Comparison of ENCODE assay signal across 10 mouse cellular contexts in genomic region chr9:99451161-99451560, GRCm38 (mm10). TPM values are rescaled to one million over a fixed set of nuclear protein-coding genes. Genes with fewer than 3 reads are reported as not detected.
DNase-seq lines count a peak whose midpoint lies in the region; ATAC-seq and TF ChIP-seq lines count a peak whose summit lies in the region.
"Had no signal": no experiment of that assay in that cellular context is flagged by ENCODE, and none has a peak within 500 bp of the region (broad histone marks: within the 10 kb centered on the region; RNA-seq: fewer than 3 reads in every experiment).

Nme9 (plus strand) TSS chr9:99451475.

- no peaks in the 10 kb centered on the region for H3K4me1 ChIP-seq in lung, adult 2 months (ENCODE audit: control insufficient read depth, insufficient read depth, low read length)
- no peaks in the 10 kb centered on the region for H3K4me1 ChIP-seq in forebrain, embryonic 11.5 days (replicated peaks; ENCODE audit: control insufficient read depth, insufficient read depth, low read length)
- H3K4me1 ChIP-seq in neural tube, embryonic 15.5 days = no peaks in the 10 kb centered on the region
- H3K4me1 ChIP-seq: liver, embryonic 15.5 days had no signal

- 0 out of 2 replicates have a peak, but pooled peaks have one; percentile 46 for ATAC-seq in forebrain, embryonic 11.5 days (replicated peaks; ENCODE audit: low FRiP score)
- peak; percentile 75; the same call in 1 of the 2 replicates for ATAC-seq in neural tube, embryonic 15.5 days (ENCODE audit: low FRiP score)
- no peak for ATAC-seq in granulocyte monocyte progenitor cell, adult 5-6 weeks (replicated peaks; ENCODE audit: poor library complexity, severe bottlenecking)

- no peak for TF ChIP-seq CTCF in lung, adult 2 months (IDR thresholded peaks at IDR 0.05; ENCODE audit: insufficient read depth, low read length)

- DNase-seq in lung, adult 2 months = no peak
- DNase-seq in lung, postnatal 25 days (ENCODE audit: low spot score) = no peak
- DNase-seq in forebrain, embryonic 11.5 days (ENCODE audit: low spot score) = no peak
- peak; percentile 10 to 60 for DNase-seq in kidney, postnatal 25 days
- DNase-seq in thymus, postnatal 0 days (ENCODE audit: low spot score) = no peak
- no peak for DNase-seq in yolk sac, embryonic 10.5 days (ENCODE audit: low spot score)

- no peak within 1 kb of the TSS for H3K4me2 ChIP-seq in forebrain, embryonic 11.5 days (ENCODE audit: low read depth, low read length, severe bottlenecking)
- peak within 1 kb of the TSS; percentile 37 for H3K4me2 ChIP-seq in neural tube, embryonic 15.5 days
- H3K4me2 ChIP-seq: liver, embryonic 15.5 days had no signal

- H3K27me3 ChIP-seq in forebrain, embryonic 11.5 days (ENCODE audit: control insufficient read depth, insufficient read depth, low read length) = no peaks in the 10 kb centered on the region
- peaks cover 5% of the 10 kb centered on the region for H3K27me3 ChIP-seq in neural tube, embryonic 15.5 days (replicated peaks)

- WGBS in lung, adult 2 months = 9% methylated on average over 14 of the region's 14 CpGs
- 6% methylated on average over 14 of the region's 14 CpGs for WGBS in forebrain, embryonic 11.5 days
- 9% methylated on average over 14 of the region's 14 CpGs for WGBS in neural tube, embryonic 15.5 days

- no peaks in the 10 kb centered on the region for H3K36me3 ChIP-seq in forebrain, embryonic 11.5 days (ENCODE audit: control insufficient read depth, insufficient read depth, low read length)
- no peaks in the 10 kb centered on the region for H3K36me3 ChIP-seq in neural tube, embryonic 15.5 days
- H3K36me3 ChIP-seq: liver, embryonic 15.5 days had no signal

- H3K9me3 ChIP-seq in forebrain, embryonic 11.5 days (ENCODE audit: control insufficient read depth, low read length) = no peaks in the 10 kb centered on the region
- H3K9me3 ChIP-seq in neural tube, embryonic 15.5 days (replicated peaks) = no peaks in the 10 kb centered on the region
- H3K9me3 ChIP-seq: liver, embryonic 15.5 days had no signal

- H3K4me3 ChIP-seq in lung, adult 2 months (replicated peaks; ENCODE audit: extremely low read depth, low read depth, low read length) = no peak within 1 kb of the TSS
- H3K4me3 ChIP-seq in forebrain, embryonic 11.5 days (ENCODE audit: low read depth, low read length) = no peak within 1 kb of the TSS
- H3K4me3 ChIP-seq in neural tube, embryonic 15.5 days (replicated peaks) = no peak within 1 kb of the TSS
- H3K4me3 ChIP-seq: liver, embryonic 15.5 days had no signal

- H3K9ac ChIP-seq in forebrain, embryonic 11.5 days (ENCODE audit: low read length) = no peak within 1 kb of the TSS
- H3K9ac ChIP-seq in neural tube, embryonic 15.5 days (replicated peaks) = no peak within 1 kb of the TSS
- H3K9ac ChIP-seq: liver, embryonic 15.5 days had no signal

- no peak within 1 kb of the TSS for H3K27ac ChIP-seq in forebrain, embryonic 11.5 days (ENCODE audit: low read depth, low read length)
- H3K27ac ChIP-seq in neural tube, embryonic 15.5 days (replicated peaks) = no peak within 1 kb of the TSS
- H3K27ac ChIP-seq: liver, embryonic 15.5 days had no signal

- TF ChIP-seq POLR2A in lung, adult 2 months (IDR thresholded peaks at IDR 0.05; ENCODE audit: borderline replicate concordance, extremely low read depth, low read depth, low read length) = no peak

RNA-seq across cellular contexts. Expression of gene Nme9, which starts in this region (rescaled TPM):
- polyA plus RNA-seq in lung, adult 2 months (2012; rRNA removed) = 11.0 and 12.7 TPM in 2 replicates
- not detected in 2 replicates for polyA plus RNA-seq in forebrain, embryonic 11.5 days (2014; fragmentation: Nextera tagmentation; extraction: Ambion mirVana)
- 0.13 and 0.29 TPM in 2 replicates for polyA plus RNA-seq in neural tube, embryonic 15.5 days (2015; fragmentation: Nextera tagmentation; extraction: Ambion mirVana)
- polyA plus RNA-seq in thymus, postnatal 0 days (2015; fragmentation: Nextera tagmentation; extraction: Ambion mirVana) = 0.31 and 0.73 TPM in 2 replicates
- total RNA-seq in granulocyte monocyte progenitor cell, adult 5-6 weeks (2014; fragmentation: Nextera tagmentation) = not detected in 2 replicates
- total RNA-seq in granulocyte monocyte progenitor cell, adult 5-6 weeks (2017) = not detected in 2 replicates
- total RNA-seq: gastrocnemius, adult 8-10 months had no signal
- polyA plus RNA-seq: liver, embryonic 15.5 days had no signal

Comparison
In these comparisons a context has a peak if more than half of its experiments do, and no peak if none do; other contexts are left out.
1. Peak in ATAC-seq in forebrain, embryonic 11.5 days; RNA of the gene not detected or under 1 TPM.
2. Peak in ATAC-seq and H3K4me2 ChIP-seq in neural tube, embryonic 15.5 days; RNA of the gene not detected or under 1 TPM.
3. DNase-seq: peak in kidney, postnatal 25 days (2 of 2); none in lung, adult 2 months (single experiment), lung, postnatal 25 days (single experiment), forebrain, embryonic 11.5 days (single experiment), thymus, postnatal 0 days (single experiment) and yolk sac, embryonic 10.5 days (single experiment).